Mouse (Mus musculus): ENCODE measurements around the gene Csnk1e. TPM values are rescaled to one million over a fixed set of nuclear protein-coding genes. Genes with fewer than 3 reads are reported as not detected.

Csnk1e gene
- total RNA-seq, 2 experiments from 2014 or later = 285 to 296 TPM

- no peak for DNase-seq
- intact Hi-C loops (cut with DNase I) = no loop called here
Observed at GRCm38 (mm10) chr15:79369452-79370280, 85.7 kb downstream of the Csnk1e start.

- DNase-seq = no peak
- intact Hi-C loops (cut with DNase I) = no loop called here
Observed at GRCm38 (mm10) chr15:79368861-79369440, 86.4 kb downstream of the Csnk1e start.

GRCm38 (mm10) chr15:79368313-79368811 lies 87.0 kb downstream of the Csnk1e start:
- no peak for DNase-seq
- intact Hi-C loops (cut with DNase I) = no loop called here

Small RNAs within 50 kb of the gene (microRNA-seq; reads per million reads assigned to microRNA genes)
- gene Gm44302 = not detected
- gene Mir1943 = 1.8 reads per million

Other genes with a start within 250 kb of the Csnk1e start
- 10 to 100 TPM; 63.3 to 69.7 TPM for gene Pick1, start 226.4 kb downstream of the Csnk1e start, total RNA-seq (2021)
- gene Gm49486, start 226.2 kb downstream of the Csnk1e start, total RNA-seq (2021) = 1 to 10 TPM; 1.9 to 2.4 TPM
- not detected for gene Slc16a8, start 200.8 kb downstream of the Csnk1e start, total RNA-seq (2021)
- gene Baiap2l2, start 170.0 kb downstream of the Csnk1e start, total RNA-seq (2021) = 10 to 100 TPM in 1 of 2 experiments, 1 to 10 TPM in 1; 10.0 to 11.3 TPM
- gene Pla2g6, start 127.2 kb downstream of the Csnk1e start, total RNA-seq (2021) = 10 to 100 TPM; 24.5 to 25.6 TPM
- 1 to 10 TPM; 1.5 to 1.9 TPM for gene Maff, start 108.9 kb downstream of the Csnk1e start, total RNA-seq (2021)
- 10 to 100 TPM; 49.6 to 53.4 TPM for gene Tmem184b, start 52.0 kb downstream of the Csnk1e start, total RNA-seq (2021)
- gene Kcnj4, start 49.7 kb upstream of the Csnk1e start, total RNA-seq (2021) = 10 to 100 TPM; 29.9 to 39.5 TPM
- under 1 TPM; 0.72 to 0.91 TPM for gene Kdelr3, start 60.8 kb upstream of the Csnk1e start, total RNA-seq (2021)
- gene Ddx17, start 91.2 kb upstream of the Csnk1e start, total RNA-seq (2021) = 100 to 1,000 TPM; 446 to 452 TPM
- 1 to 10 TPM; 1.6 to 2.3 TPM for gene Dmc1, start 149.5 kb upstream of the Csnk1e start, total RNA-seq (2021)
- 10 to 100 TPM; 13.5 to 17.2 TPM for gene Fam227a, start 203.4 kb upstream of the Csnk1e start, total RNA-seq (2021)
- 10 to 100 TPM; 55.6 to 60.1 TPM for gene Cby1, start 203.6 kb upstream of the Csnk1e start, total RNA-seq (2021)
- 100 to 1,000 TPM; 109 to 110 TPM for gene Tomm22, start 215.3 kb upstream of the Csnk1e start, total RNA-seq (2021)
- 10 to 100 TPM; 31.2 to 32.0 TPM for gene Josd1, start 232.4 kb upstream of the Csnk1e start, total RNA-seq (2021)
- gene Gtpbp1, start 235.3 kb upstream of the Csnk1e start, total RNA-seq (2021) = 10 to 100 TPM; 62.4 to 62.9 TPM

Measured in left cerebral cortex, postnatal 4 days (tissue).